Comparison of ENCODE assay signal across 2 mouse cellular contexts in genomic region chr12:91791822-91792221, GRCm38 (mm10).
TF ChIP-seq lines count a peak whose summit lies in the region.

No protein-coding gene starts in this region.

TF ChIP-seq in CH12.LX, 34 proteins besides CTCF, POLR2A, EP300 and RAD21 (continued from another document):
- TF ChIP-seq ZKSCAN1 (IDR thresholded peaks at IDR 0.05; ENCODE audit: borderline replicate concordance, low read depth, low read length) (no peak), MYC (IDR thresholded peaks at IDR 0.05; ENCODE audit: low read depth, low read length) (no peak), CHD2 (IDR thresholded peaks at IDR 0.05; ENCODE audit: low read length) (no peak), MAZ (IDR thresholded peaks at IDR 0.05; ENCODE audit: low read depth, low read length) (no peak), ZMIZ1 (IDR thresholded peaks at IDR 0.05; ENCODE audit: low read depth, low read length) (no peak), USF2 (conservative IDR thresholded peaks at IDR 0.05; ENCODE audit: low read depth, low read length) (no peak), TBP (conservative IDR thresholded peaks at IDR 0.05; ENCODE audit: low read depth, low read length) (no peak), ZNF384 (IDR thresholded peaks at IDR 0.05; ENCODE audit: low read depth, low read length) (no peak), MEF2A (IDR thresholded peaks at IDR 0.05; ENCODE audit: borderline replicate concordance, low read depth, low read length) (no peak), UBTF (IDR thresholded peaks at IDR 0.05; ENCODE audit: low read depth, low read length) (no peak), POLR2AphosphoS2 (IDR thresholded peaks at IDR 0.05; ENCODE audit: low read depth, low read length) (no peak)

TF ChIP-seq in MEL, 35 proteins besides CTCF, POLR2A, EP300 and RAD21 (continued from another document):
- TF ChIP-seq ZC3H11A (IDR thresholded peaks at IDR 0.05; ENCODE audit: low read depth, low read length) (no peak), ZKSCAN1 (IDR thresholded peaks at IDR 0.05; ENCODE audit: low read depth, low read length) (no peak), MAZ (IDR thresholded peaks at IDR 0.05; ENCODE audit: low read depth, low read length) (no peak)
